Mouse (Mus musculus) lung, postnatal 0 days (tissue): ENCODE data around the gene B3glct. TPM values are rescaled to one million over a fixed set of nuclear protein-coding genes. Genes with fewer than 3 reads are reported as not detected.

Source experiments
- ATAC-seq: fragments of 200-750 bp; cut with Nextera tagmentation; 2 replicates; pipeline ENCODE4 v1.8.0; 2017; ENCODE audit warnings: moderate library complexity
- DNase-seq: peaks from one replicate; pipeline ENCODE4 v3.0.0-alpha.2; 2016; ENCODE audit warnings: low spot score
- H3K27ac ChIP-seq: fragments of 300-500 bp; sonication (generic); 2 replicates; pipeline ENCODE4 v1.5.1; 2014; ENCODE audit warnings: antibody characterized with exemption, mild to moderate bottlenecking, low read length, mixed read lengths
- H3K27me3 ChIP-seq: fragments of 300-500 bp; sonication (generic); replicated peaks from 2 replicates; pipeline ENCODE4 v1.6.1; 2014; ENCODE audit warnings: low read length, mixed read lengths; ENCODE audit not compliant: insufficient read depth
- H3K36me3 ChIP-seq: fragments of 300-500 bp; sonication (generic); 2 replicates; pipeline ENCODE4 v1.6.1; 2014; ENCODE audit warnings: low read length, mixed read lengths; ENCODE audit not compliant: insufficient read depth
- H3K4me1 ChIP-seq: fragments of 300-500 bp; sonication (generic); 2 replicates; pipeline ENCODE4 v1.6.1; 2014; ENCODE audit warnings: antibody characterized with exemption, low read depth, low read length, mixed read lengths; ENCODE audit not compliant: insufficient read depth
- H3K4me2 ChIP-seq: fragments of 300-500 bp; sonication (generic); replicated peaks from 2 replicates; pipeline ENCODE4 v1.6.1; 2014; ENCODE audit warnings: low read depth, mild to moderate bottlenecking, low read length, moderate library complexity, mixed read lengths
- H3K4me3 ChIP-seq: fragments of 300-500 bp; sonication (generic); 2 replicates; pipeline ENCODE4 v1.5.1; 2014; ENCODE audit warnings: low read depth, low read length
- H3K9ac ChIP-seq: fragments of 300-500 bp; sonication (generic); replicated peaks from 2 replicates; pipeline ENCODE4 v1.6.1; 2014; ENCODE audit warnings: low read depth, mild to moderate bottlenecking
- H3K9me3 ChIP-seq: fragments of 300-500 bp; sonication (generic); 2 replicates; pipeline ENCODE4 v1.6.1; 2016; ENCODE audit warnings: low read length, mixed read lengths
- CTCF ChIP-seq: IDR thresholded peaks from 2 replicates; pipeline ENCODE4 v1.5.1; 2016; ENCODE audit warnings: antibody characterized with exemption, mild to moderate bottlenecking
- EP300 ChIP-seq: IDR thresholded peaks from 2 replicates; pipeline ENCODE4 v1.6.1; 2016; ENCODE audit warnings: antibody characterized with exemption, mild to moderate bottlenecking, control low read depth
- WGBS: fragments of 180-500 bp; shearing (Covaris S2); extraction: QIAGEN DNeasy Blood & Tissue Kit; methylation state at CpG from one replicate; pipeline ENCODE4 v1.1.7; 2014; 5-methylcytosine and 5-hydroxymethylcytosine counted together
- polyA plus RNA-seq: library from polyadenylated mRNA; unstranded; fragments of >200 nt; fragmentation: Nextera tagmentation; extraction: Ambion mirVana; gene quantifications from 2 replicates; pipeline ENCODE4 v1.2.1, GENCODE M21; 2015

Gene B3glct
- polyA plus RNA-seq, 1 experiment from 2014 or later: 5.0 TPM

- H3K9me3 ChIP-seq: no peaks in the 10 kb centered on the region
- H3K27me3 ChIP-seq: no peaks in the 10 kb centered on the region
- ATAC-seq: no peak
- DNase-seq: no peak
- no peak overlapping the region for H3K4me2 ChIP-seq
- H3K9ac ChIP-seq: no peak overlapping the region
- H3K27ac ChIP-seq: no peak overlapping the region
- WGBS: 95% methylated on average over 1 of the region's 1 CpGs
- TF ChIP-seq CTCF (no peak), EP300 (no peak)
- no peaks in the 10 kb centered on the region for H3K4me1 ChIP-seq
- H3K36me3 ChIP-seq: no peaks in the 10 kb centered on the region
- no peak overlapping the region for H3K4me3 ChIP-seq
Observed at GRCm38 (mm10) chr5:149737210-149737609, 59.2 kb downstream of the B3glct start.

DNA sequence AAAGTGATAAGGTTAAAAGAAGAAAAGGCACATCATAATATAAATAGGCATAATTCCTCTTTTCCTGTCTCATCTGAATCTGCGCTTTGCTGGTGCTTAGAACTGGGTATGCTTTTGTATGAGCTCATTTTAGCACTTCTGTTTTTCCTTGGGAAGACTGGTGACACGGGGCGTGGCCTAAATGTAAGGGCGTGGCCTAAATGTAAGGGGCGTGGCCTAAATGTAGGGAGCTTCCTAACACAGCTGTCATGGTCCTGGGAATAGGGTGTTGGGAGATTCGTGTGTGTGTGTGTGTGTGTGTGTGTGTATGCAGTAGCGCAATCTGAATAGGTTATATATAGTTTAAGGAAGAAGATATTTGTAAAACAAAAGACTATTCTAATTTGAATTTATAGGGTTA is 62.1 kb downstream of the B3glct start:
- Histone ChIP-seq H3K27ac (no peak overlapping the region), H3K9me3 (no peaks in the 10 kb centered on the region), H3K4me1 (no peaks in the 10 kb centered on the region), H3K4me2 (no peak overlapping the region), H3K27me3 (no peaks in the 10 kb centered on the region), H3K36me3 (no peaks in the 10 kb centered on the region), H3K9ac (no peak overlapping the region), H3K4me3 (no peak overlapping the region)
- DNase-seq (no peak), ATAC-seq (no peak)
- TF ChIP-seq CTCF (no peak), EP300 (no peak)
- 93% methylated on average over 7 of the region's 7 CpGs for WGBS

DNA sequence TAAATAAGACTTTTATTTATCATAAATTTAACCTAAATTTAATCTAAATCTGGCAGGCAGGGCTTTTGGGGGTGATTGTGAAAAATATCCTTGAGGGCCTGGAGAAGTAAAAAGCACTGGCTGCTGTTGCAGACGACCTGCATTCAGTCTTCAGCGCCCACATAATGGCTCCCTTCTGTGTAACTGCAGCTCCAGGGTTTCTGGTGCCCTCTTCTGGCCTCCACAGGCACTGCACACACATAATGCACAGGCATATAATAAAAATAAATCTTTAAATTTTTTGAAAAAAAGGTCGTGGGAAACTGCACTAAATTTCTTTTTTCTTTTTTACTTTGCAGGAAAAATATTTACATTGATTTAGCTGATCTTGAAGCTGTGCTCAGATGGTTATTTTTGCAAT is 62.7 kb downstream of the B3glct start:
- TF ChIP-seq CTCF: peak; percentile 24
- no peak for TF ChIP-seq EP300
- no peak overlapping the region for H3K4me3 ChIP-seq
- WGBS: 78% methylated on average over 3 of the region's 3 CpGs
- no peaks in the 10 kb centered on the region for H3K4me1 ChIP-seq
- no peak for DNase-seq
- H3K4me2 ChIP-seq: no peak overlapping the region
- no peaks in the 10 kb centered on the region for H3K27me3 ChIP-seq
- H3K9me3 ChIP-seq: no peaks in the 10 kb centered on the region
- H3K9ac ChIP-seq: no peak overlapping the region
- H3K27ac ChIP-seq: no peak overlapping the region
- H3K36me3 ChIP-seq: no peaks in the 10 kb centered on the region
- no peak for ATAC-seq

GRCm38 (mm10) chr5:149742286-149742685 is 64.3 kb downstream of the B3glct start:
- no peaks in the 10 kb centered on the region for H3K4me1 ChIP-seq
- no peak overlapping the region for H3K4me2 ChIP-seq
- H3K9me3 ChIP-seq: no peaks in the 10 kb centered on the region
- H3K27me3 ChIP-seq: no peaks in the 10 kb centered on the region
- WGBS: 96% methylated on average over 9 of the region's 9 CpGs
- ATAC-seq (no peak), DNase-seq (no peak)
- no peak overlapping the region for H3K9ac ChIP-seq
- TF ChIP-seq CTCF (no peak), EP300 (no peak)
- H3K36me3 ChIP-seq: no peaks in the 10 kb centered on the region
- no peak overlapping the region for H3K27ac ChIP-seq
- no peak overlapping the region for H3K4me3 ChIP-seq

- H3K9me3 ChIP-seq: no peaks in the 10 kb centered on the region
- no peak for TF ChIP-seq EP300
- peak; percentile 44 for TF ChIP-seq CTCF
- DNase-seq: no peak
- H3K4me3 ChIP-seq: no peak overlapping the region
- no peaks in the 10 kb centered on the region for H3K4me1 ChIP-seq
- H3K9ac ChIP-seq: no peak overlapping the region
- no peak overlapping the region for H3K4me2 ChIP-seq
- H3K36me3 ChIP-seq: no peaks in the 10 kb centered on the region
- no peak for ATAC-seq
- H3K27me3 ChIP-seq: no peaks in the 10 kb centered on the region
- H3K27ac ChIP-seq: no peak overlapping the region
- 89% methylated on average over 9 of the region's 9 CpGs for WGBS
Observed at GRCm38 (mm10) chr5:149745079-149745478, 67.0 kb downstream of the B3glct start.

DNA sequence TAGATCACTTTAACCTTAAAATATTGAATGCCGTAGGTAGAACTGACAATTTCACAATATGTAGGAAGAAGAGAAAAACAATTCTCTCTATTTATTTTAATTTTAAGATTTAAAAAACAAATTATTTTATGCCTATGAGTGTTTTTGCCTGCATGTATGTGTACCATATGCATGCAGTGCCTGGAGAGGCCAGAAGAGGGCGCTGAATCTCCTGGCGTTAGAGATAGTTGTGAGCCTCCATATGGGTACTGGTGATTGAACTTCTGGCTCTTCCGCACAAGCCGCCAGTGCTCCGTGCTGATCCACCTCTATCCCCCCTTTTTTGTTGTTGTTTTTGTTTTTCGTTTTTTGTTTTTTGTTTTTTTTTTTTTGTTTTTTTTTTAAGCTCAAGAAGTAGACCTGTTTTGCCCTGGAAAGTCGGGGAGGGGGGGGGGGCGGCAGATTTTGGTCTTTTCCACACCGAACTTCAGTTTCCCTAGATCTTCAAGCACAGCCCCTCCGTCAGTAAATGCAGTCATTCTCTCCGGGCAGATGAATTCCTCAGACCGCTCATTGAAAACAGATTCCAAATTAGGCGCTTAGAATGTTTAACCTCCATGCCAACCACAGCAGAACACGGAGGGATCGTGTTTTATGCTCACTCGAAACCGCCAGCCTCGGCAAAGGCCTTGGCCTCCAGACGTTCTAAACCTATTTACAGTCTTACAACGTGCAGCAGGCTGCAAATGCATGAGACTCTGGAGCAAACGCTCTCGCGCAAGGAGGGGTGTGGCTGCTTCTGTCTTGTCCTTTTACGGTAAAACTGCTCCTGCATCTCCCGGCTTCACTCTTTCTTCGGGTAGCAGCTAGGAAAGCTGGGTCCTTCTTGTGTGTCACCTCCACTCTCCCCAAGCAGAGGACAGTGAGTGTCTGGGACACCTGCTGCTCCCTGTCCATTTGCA is 70.9 kb downstream of the B3glct start:
- H3K27ac ChIP-seq: no peak overlapping the region
- no peaks in the 10 kb centered on the region for H3K4me1 ChIP-seq
- no peaks in the 10 kb centered on the region for H3K27me3 ChIP-seq
- no peak overlapping the region for H3K4me3 ChIP-seq
- WGBS: 86% methylated on average over 27 of the region's 27 CpGs
- H3K36me3 ChIP-seq: no peaks in the 10 kb centered on the region
- no peak overlapping the region for H3K4me2 ChIP-seq
- no peak overlapping the region for H3K9ac ChIP-seq
- no peak for DNase-seq
- no peak for ATAC-seq
- no peaks in the 10 kb centered on the region for H3K9me3 ChIP-seq
- no peak for TF ChIP-seq EP300
- TF ChIP-seq CTCF: no peak
